Mouse (Mus musculus) liver, postnatal 0 days (tissue): Measurements from ENCODE around the gene Usp29.

Experiments
- CTCF ChIP-seq: sonication (generic); IDR thresholded peaks from 2 replicates; pipeline ENCODE4 v1.5.1; 2016; ENCODE audit warnings: antibody characterized with exemption, low read depth
- EP300 ChIP-seq: IDR thresholded peaks from 2 replicates; pipeline ENCODE4 v1.6.1; 2016; ENCODE audit warnings: antibody characterized with exemption, low read depth, mild to moderate bottlenecking

GRCm38 (mm10) chr7:6925926-6926730, 195.8 kb downstream of the Usp29 start:
- TF ChIP-seq CTCF (no peak), EP300 (no peak)
